Mouse (Mus musculus) brain, embryonic 14.5 days (tissue): Measurements from ENCODE around the gene Zfp318.
A peak's percentile ranks its signal among the peaks of the same experiment; 100 is the strongest.

Experiments
- CTCF ChIP-seq: fragments of 200-500 bp; IDR thresholded peaks from 2 replicates; pipeline ENCODE4 v1.5.1; 2012; ENCODE audit warnings: inconsistent platforms, mild to moderate bottlenecking, moderate library complexity, borderline replicate concordance; ENCODE audit not compliant: insufficient read depth, insufficient read length; ENCODE audit errors: extremely low read depth
- POLR2A ChIP-seq: fragments of 200-500 bp; IDR thresholded peaks from 2 replicates; pipeline ENCODE4 v1.6.1; 2012; ENCODE audit warnings: mild to moderate bottlenecking, inconsistent platforms, borderline replicate concordance; ENCODE audit not compliant: poor library complexity, insufficient read depth, insufficient read length, severe bottlenecking; ENCODE audit errors: extremely low read depth

DNA sequence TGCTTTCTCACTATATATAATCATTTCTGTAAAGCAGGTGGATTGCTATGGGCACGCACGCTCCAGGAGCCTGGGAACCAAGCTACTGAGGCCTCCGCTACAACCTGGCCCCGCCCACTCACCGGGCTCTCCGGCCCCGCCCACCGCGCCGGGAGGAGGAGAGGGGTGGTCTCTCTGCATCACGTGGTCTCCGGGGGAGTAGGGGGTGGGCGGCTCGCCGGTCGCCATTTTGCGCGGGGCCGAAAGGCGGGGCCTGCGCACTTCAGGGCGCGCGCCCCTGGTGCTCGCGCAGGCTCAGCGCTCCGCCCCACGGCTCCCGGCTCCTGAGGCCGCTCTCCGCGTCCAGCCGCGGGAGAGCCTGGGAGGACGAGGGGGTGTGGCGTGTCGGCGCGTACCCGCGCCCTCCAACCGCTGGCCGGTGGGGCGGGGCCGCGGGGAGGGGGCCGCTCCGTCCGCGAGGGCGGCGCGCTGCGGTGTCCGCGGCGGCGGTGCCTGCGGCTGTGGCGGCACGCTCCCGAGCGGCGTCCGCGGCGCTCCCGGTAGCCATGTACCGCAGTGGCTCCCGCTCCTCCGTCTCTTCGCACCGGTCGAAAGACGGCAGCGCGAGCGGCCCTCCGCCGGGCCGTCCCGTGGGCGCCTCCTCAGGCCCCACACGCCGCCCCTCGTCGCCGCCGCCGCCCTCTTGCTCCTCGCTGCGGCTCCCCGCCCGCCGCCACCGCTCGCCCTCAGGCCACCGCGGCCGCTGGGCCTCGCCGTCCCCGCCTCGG, at the start of gene Zfp318:
- TF ChIP-seq POLR2A (peak; percentile 96), CTCF (no peak)
